ENCODE assay signal across 25 mouse cellular contexts in the genomic region with DNA sequence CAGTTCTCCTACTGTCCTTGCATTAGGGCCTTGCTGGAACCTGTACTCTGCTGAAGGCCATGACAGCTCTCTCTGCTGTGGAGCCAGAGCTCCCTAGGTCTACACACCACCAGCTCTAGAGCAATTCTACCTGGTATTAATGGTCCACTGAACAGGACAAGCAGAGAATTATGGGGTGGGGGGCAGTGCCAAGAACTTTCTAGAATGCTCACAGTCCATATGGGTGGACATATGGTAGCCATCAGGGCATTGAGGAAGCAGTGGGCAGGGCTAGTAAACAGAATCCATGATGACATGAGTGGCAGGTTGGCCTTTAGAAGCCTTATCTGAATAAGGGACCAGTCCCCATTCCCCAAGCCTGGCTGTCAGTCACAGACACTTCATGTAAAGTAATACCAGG.
DNase-seq lines count a peak whose midpoint lies in the region.
"Had no signal": no experiment of that assay in that cellular context is flagged by ENCODE, and none has a peak within 500 bp of the region (broad histone marks: within the 10 kb centered on the region; RNA-seq: fewer than 3 reads in every experiment).

No protein-coding gene starts in this region.

- no peaks in the 10 kb centered on the region for H3K9me3 ChIP-seq in heart, embryonic 10.5 days
- H3K9me3 ChIP-seq: forebrain, embryonic 10.5 days; G1E; heart, embryonic 12.5 days; heart, embryonic 15.5 days; hindbrain, embryonic 10.5 days; hindbrain, embryonic 13.5 days; intestine, embryonic 15.5 days had no signal

- H3K27ac ChIP-seq in heart, embryonic 10.5 days: no peak overlapping the region
- H3K27ac ChIP-seq: forebrain, embryonic 10.5 days; gastrocnemius, adult 2 months; heart, embryonic 15.5 days; hindbrain, embryonic 10.5 days; hindbrain, embryonic 13.5 days; intestine, embryonic 15.5 days had no signal

- 0 out of 2 replicates have a peak, but pooled peaks cover 12% of the 10 kb centered on the region for H3K4me1 ChIP-seq in heart, embryonic 10.5 days
- H3K4me1 ChIP-seq: intestine, embryonic 15.5 days had no signal

- no peaks in the 10 kb centered on the region for H3K27me3 ChIP-seq in heart, embryonic 10.5 days (ENCODE audit: insufficient read depth, poor library complexity, severe bottlenecking)
- H3K27me3 ChIP-seq: CH12.LX; heart, embryonic 12.5 days; heart, embryonic 15.5 days; hindbrain, embryonic 13.5 days; intestine, embryonic 15.5 days; Patski had no signal

- DNase-seq in cerebellum, adult 11-12 months: peak; percentile 70
- no peak for DNase-seq in cerebellum, adult 11 months
- peak; percentile 75 for DNase-seq in brain, adult 2 months (ENCODE audit: low read depth, low spot score)
- DNase-seq in cerebellum, postnatal 10 days: peak; percentile 51 to 66
- DNase-seq in heart, embryonic 10.5 days (ENCODE audit: low spot score): no peak
- DNase-seq in B cell, adult 2 months: no peak
- DNase-seq: adrenal gland, postnatal 10 days; adrenal gland, postnatal 36 days; forebrain, postnatal 0 days; gastrocnemius, adult 2 months; gastrocnemius, postnatal 14 days; heart, adult 11 months; heart, postnatal 10 days; heart, postnatal 36 days; kidney, adult 11 months; kidney, adult 8-10 months had no signal

- no peaks in the 10 kb centered on the region for H3K36me3 ChIP-seq in heart, embryonic 10.5 days
- H3K36me3 ChIP-seq: forebrain, embryonic 10.5 days; G1E; heart, embryonic 12.5 days; heart, embryonic 15.5 days; hindbrain, embryonic 10.5 days; hindbrain, embryonic 13.5 days; intestine, embryonic 15.5 days had no signal

- H3K4me3 ChIP-seq in heart, embryonic 10.5 days: no peak overlapping the region
- H3K4me3 ChIP-seq: forebrain, embryonic 10.5 days; gastrocnemius, adult 2 months; heart, embryonic 12.5 days; heart, embryonic 15.5 days; hindbrain, embryonic 10.5 days; hindbrain, embryonic 13.5 days; intestine, embryonic 15.5 days had no signal

Comparison
In these comparisons a context has a peak if more than half of its experiments do, and no peak if none do; other contexts are left out.
1. DNase-seq: peak in cerebellum, adult 11-12 months (single experiment), brain, adult 2 months (single experiment) and cerebellum, postnatal 10 days (2 of 2); none in cerebellum, adult 11 months (single experiment), heart, embryonic 10.5 days (single experiment) and B cell, adult 2 months (0 of 2).